Mouse (Mus musculus): ENCODE data around the gene Pex16.

Gene Pex16

GRCm38 (mm10) chr2:92374514-92374913 is at the start of gene Pex16, which contains the start of gene Large2:
Gene Pex16, plus strand, starts transcription at chr2:92374676.
Gene Large2, minus strand, starts transcription at chr2:92374869.
- DNase-seq (ENCODE audit: low spot score in 2 of 2), result peak in 1 of 2 experiments; percentile 54

DNA sequence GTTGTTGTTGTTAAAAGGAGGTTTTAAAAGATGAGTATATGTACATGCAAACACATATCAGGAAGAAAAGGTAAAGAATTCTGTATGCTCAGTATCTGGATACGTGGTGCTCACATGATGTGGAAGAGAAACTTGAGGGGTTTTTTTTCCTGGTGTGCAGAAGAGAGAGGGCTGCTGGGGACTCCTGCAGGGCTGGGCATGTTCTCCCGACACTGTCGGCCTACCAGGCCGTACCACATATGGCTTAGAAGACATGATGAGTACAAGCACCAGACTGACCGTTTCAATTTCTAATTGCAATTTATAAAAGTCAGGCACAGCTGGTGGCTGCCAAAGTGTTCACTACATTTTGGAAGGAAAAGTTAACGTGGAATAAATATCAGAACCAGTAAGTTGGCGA is 48.8 kb upstream of the Pex16 start:
- DNase-seq (ENCODE audit: low spot score in 2 of 2), result no peak

DNA sequence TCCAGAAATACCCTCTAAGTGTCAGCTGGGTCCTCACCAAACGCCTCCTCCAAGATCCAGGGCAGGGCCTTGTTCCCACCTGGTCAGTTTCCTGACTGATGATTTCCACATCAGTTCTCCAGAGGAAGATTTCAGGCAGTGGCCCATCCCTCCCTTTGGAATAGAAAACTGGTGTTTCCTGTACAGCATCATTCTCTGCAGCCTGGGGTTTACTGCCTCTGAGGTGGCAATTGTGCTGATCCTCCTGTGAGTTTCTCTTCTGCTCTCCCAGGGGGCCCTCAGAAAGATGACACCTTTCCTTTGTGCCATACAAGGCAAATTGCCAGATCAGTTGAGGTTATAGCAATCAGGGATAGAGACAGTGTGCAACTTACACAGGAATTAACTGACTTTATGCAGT is 48.3 kb upstream of the Pex16 start:
- no peak for DNase-seq (ENCODE audit: low spot score in 2 of 2)

- DNase-seq (ENCODE audit: low spot score in 2 of 2), result no peak
Observed at GRCm38 (mm10) chr2:92327601-92328000, 46.9 kb upstream of the Pex16 start.

DNA sequence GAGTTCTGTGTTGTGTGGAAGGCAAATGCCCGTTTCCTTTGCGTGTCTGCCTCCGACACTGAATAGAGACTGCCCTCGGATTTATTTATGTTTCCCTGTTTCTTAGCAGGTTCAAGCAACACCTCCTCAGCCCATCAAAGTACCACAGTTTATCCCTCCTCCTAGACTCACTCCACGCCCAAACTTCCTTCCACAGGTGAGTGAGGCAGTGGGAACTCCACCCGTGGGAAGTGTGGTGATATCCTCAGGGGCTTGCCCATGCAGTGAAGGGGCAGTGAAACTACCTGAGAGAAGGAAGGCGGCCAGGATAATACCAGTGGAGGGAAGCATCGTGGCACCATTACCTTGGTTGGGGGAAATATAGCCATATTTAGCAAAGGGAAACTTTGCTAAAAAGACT is 46.3 kb upstream of the Pex16 start:
- DNase-seq (ENCODE audit: low spot score in 2 of 2), result no peak

- DNase-seq (ENCODE audit: low spot score in 2 of 2), result peak in 1 of 2 experiments; percentile 34
Observed at GRCm38 (mm10) chr2:92330840-92331239, 43.6 kb upstream of the Pex16 start.

DNA sequence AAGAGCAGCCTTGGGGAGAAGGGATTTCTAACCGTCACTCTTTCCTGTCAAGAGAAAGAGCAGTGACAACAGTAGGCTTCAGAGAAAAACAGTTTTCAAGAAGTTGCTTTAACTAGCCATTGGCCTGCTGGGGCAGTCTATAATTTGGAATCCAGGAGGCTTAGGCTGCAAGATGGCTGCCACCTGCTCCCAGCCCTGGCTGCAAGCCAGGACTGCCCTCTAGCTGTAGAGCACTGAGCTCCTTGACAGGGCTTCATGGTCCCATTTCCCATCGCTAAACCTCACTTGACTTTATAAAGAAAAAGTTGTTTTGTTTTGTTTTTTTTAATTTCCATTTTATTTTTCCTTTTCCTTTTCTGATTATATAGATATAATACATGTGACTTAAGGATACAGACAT is 43.1 kb upstream of the Pex16 start:
- no peak for DNase-seq (ENCODE audit: low spot score in 2 of 2)

GRCm38 (mm10) chr2:92331871-92332270 is 42.6 kb upstream of the Pex16 start:
- DNase-seq (ENCODE audit: low spot score in 2 of 2), result no peak

GRCm38 (mm10) chr2:92342418-92342817 is 32.1 kb upstream of the Pex16 start:
- no peak for DNase-seq (ENCODE audit: low spot score in 2 of 2)

GRCm38 (mm10) chr2:92347191-92347590 is 27.3 kb upstream of the Pex16 start:
- no peak for DNase-seq (ENCODE audit: low spot score in 2 of 2)

DNA sequence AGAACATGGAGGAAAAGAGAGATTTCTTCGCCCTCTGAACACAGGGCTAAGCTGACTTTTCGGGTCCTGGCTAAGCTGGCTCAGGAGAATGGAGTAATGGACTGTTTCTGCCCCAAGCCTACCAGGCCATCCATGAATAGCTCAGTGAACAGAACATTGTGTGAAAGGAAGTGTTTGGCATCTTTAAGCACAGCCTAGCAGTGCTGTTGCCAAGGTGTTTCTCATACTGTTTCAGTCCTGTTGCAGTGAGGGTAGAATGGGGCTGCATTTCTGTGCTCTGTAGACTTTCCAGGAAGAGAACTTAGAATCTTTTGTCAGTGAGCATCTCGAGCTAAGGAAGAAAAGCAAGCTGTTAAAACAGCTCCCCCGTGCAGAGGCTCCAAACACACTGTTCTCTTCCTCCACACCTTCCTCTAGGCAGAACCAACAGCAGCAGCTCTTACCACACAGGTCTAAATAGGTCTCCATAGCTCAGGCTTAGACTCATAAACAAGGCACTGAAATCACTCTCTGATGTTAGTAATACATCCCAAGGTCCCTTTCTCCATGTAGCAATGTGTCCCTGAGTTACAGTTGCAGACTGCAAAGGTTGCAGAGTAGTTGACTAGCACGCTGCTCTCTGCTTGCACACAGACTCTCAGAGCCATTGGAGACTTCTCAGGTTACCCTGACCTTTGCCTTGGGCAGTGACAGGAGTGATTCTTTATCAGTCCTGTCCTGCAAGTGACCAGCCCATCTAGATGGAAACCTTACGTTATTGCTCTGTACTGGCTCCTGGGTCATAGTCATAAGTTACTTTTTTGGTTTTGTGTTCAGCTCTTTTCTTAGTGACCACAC is 24.7 kb upstream of the Pex16 start:
- DNase-seq (ENCODE audit: low spot score in 2 of 2), result no peak

DNA sequence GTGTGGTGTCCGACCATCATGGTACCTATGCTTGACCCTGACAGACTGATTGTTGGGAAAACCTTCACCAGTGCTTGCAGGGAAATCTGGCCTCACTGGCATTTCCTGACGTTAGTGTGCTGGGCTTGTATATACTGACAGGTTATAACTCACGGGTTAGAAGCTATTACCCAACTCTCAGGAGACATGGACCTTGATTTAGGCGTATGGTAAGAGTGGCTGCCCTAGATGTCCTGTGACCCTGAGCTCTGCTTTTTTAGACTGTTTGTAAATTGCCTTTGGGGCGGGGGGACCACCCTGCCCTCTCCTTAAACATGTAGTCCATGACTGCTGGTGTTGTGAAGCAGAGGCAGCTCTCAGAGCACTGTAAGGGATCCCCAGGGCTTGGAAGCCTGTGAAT is 23.8 kb upstream of the Pex16 start:
- no peak for DNase-seq (ENCODE audit: low spot score in 2 of 2)

DNA sequence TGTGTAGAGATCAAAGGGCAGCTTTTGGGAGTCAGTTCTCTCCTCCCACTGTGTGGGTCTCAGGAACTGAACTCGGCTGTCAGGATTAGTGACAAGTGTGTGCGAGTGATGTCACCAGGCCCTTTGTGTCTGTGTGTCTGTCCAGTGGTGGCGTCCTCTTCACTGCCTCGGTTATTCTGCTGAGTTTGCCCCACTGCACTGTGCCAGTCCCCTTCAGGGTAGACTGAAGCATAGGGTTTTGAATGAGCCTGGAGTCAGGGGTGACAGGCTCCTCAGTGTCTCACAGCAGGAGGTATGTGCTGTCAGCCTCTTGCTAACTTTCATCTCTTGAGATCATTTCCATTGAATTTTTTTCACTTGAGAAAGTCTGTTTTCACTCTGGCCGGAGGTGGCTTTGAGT is 21.1 kb upstream of the Pex16 start:
- no peak for DNase-seq (ENCODE audit: low spot score in 2 of 2)

DNA sequence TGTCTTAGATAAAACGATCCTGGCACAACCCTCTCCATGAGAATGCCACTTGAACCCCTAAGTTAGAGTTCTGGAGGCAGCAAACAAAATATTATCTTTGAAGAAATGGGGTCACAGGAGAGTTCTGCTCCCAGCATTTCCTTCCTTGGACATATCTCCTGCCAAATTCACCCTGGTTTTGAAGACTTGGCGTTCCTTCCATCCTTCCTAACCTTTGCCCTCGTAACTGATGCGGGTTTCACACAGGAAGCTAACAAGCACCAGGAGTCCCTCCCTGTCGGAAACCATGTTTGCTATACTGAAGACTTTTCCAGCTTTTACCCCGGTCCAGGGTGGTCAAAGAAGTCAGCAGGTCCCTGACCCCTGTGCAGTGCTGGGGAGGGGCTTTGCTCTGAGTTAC is 20.3 kb upstream of the Pex16 start:
- no peak for DNase-seq (ENCODE audit: low spot score in 2 of 2)

GRCm38 (mm10) chr2:92359301-92359700 is 15.2 kb upstream of the Pex16 start:
- no peak for DNase-seq (ENCODE audit: low spot score in 2 of 2)

- DNase-seq (ENCODE audit: low spot score in 2 of 2), result no peak
Observed at GRCm38 (mm10) chr2:92360186-92360823, 14.2 kb upstream of the Pex16 start.

- no peak for DNase-seq (ENCODE audit: low spot score in 2 of 2)
Observed at GRCm38 (mm10) chr2:92360893-92361292, 13.6 kb upstream of the Pex16 start.

GRCm38 (mm10) chr2:92361795-92362194 is 12.7 kb upstream of the Pex16 start:
- no peak for DNase-seq (ENCODE audit: low spot score in 2 of 2)

GRCm38 (mm10) chr2:92362571-92363228 is 11.8 kb upstream of the Pex16 start:
- DNase-seq (ENCODE audit: low spot score in 2 of 2), result no peak

DNA sequence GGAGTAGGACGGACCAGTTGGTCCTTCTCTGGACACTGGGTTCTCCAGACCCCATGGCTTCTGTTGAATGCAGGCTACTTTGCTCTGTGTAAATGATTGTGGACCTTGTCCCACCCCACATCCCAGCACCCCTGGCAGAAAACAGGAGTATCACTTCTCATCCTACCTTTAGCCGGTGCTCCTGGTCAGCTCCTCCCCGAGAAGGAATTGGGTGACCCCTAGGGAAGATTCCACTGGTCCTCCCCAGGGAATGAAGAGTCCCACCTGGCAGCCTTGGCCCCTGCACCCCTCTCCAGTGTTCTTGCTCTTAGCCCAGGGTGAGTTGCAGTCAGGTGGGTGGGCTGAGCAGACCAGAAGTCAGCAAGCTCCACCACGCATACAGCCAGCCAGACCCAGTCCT is 10.4 kb upstream of the Pex16 start:
- DNase-seq (ENCODE audit: low spot score in 2 of 2), result no peak

DNA sequence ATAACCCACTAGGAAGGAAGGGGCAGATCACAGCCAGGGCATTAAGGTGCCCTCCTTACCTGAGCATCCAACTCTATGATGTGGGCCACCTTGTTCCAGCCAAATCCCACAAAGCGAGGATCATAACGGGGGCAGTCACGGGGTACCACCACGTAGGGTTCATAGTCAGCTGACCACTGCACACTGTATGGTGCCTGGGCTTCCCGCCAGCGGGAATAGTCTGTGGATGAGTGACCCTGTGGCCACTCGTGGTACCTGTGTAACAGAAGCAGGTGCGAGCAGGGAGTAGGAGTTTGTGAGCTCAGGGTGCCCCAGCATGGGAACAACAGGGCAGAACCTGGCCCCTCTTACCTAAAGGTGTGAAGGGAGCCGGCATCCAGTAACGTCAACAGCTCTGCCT is 8.9 kb upstream of the Pex16 start:
- DNase-seq (ENCODE audit: low spot score in 2 of 2), result no peak

GRCm38 (mm10) chr2:92367383-92368029 is 7.0 kb upstream of the Pex16 start:
- no peak for DNase-seq (ENCODE audit: low spot score in 2 of 2)
